Mouse (Mus musculus) liver, embryonic 14.5 days (tissue): ENCODE data around the gene Cbx8.

Source experiments
- CTCF ChIP-seq: IDR thresholded peaks from 2 replicates; pipeline ENCODE4 v1.5.1; 2016; ENCODE audit warnings: antibody characterized with exemption, low read depth, control low read depth
- EP300 ChIP-seq: IDR thresholded peaks from 2 replicates; pipeline ENCODE4 v1.6.1; 2016; ENCODE audit warnings: antibody characterized with exemption, low read depth

GRCm38 (mm10) chr11:119035094-119035685 lies 5.6 kb downstream of the Cbx8 start:
- TF ChIP-seq EP300 (no peak), CTCF (no peak)
